Mouse (Mus musculus): ENCODE measurements around the gene Fto. TPM values are rescaled to one million over a fixed set of nuclear protein-coding genes. Genes with fewer than 3 reads are reported as not detected.

Fto gene
- polyA plus RNA-seq, 1 experiment from 2014 or later, result 16.4 TPM

DNA sequence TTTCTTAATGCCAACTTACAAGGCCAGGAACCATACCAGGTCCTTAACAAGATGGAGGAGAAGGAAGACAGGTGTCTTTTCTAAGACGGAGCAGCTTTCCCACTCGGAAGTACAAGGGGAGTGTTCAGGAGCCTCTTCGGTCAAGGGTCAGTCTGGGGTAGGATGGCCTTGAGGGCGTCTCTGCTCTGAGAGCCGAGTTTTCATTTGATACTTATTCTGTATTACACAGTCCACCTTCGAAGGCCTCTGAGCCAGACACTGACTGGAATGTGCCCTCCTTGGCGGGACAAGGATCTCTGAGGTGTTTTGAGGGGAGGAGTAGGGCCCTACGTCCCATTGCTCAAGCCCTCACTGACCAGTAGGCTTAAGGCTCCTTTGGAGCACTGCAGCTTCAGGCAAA is 292.6 kb downstream of the Fto start:
- no peaks in the 10 kb centered on the region for H3K36me3 ChIP-seq
- ATAC-seq (ENCODE audit: low read depth), result no peak
- no peaks in the 10 kb centered on the region for H3K4me1 ChIP-seq (replicated peaks)
- H3K9ac ChIP-seq, result no peak overlapping the region
- no peak overlapping the region for H3K4me3 ChIP-seq (replicated peaks)
- H3K9me3 ChIP-seq (replicated peaks), result no peaks in the 10 kb centered on the region
- H3K27me3 ChIP-seq, result no peaks in the 10 kb centered on the region
- no peak overlapping the region for H3K4me2 ChIP-seq
- DNase-seq, result no peak
- 80% methylated on average over 8 of the region's 8 CpGs for WGBS (ENCODE audit: insufficient replicate concordance)
- no peak overlapping the region for H3K27ac ChIP-seq

DNA sequence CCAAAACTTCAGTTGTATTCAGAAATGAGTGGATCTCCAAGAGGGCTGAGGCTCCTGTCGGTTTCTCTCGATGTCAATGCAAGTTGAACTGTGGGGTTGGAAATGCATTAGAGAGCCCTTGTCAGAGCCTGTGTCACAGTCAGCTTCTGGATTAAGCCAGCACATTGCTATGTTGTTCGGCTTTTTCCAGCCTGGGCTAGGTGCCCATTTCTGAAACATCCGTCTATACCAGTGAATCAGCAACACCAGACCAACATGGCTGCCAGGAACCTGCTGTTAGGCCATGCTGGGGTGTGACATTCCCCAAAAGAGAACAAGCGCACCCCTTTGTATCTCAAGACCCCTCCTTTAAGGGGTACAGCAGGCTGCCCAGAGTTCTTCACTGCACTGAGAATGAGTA is 293.8 kb downstream of the Fto start:
- Histone ChIP-seq H3K9ac (no peak overlapping the region), H3K27me3 (no peaks in the 10 kb centered on the region), H3K27ac (no peak overlapping the region), H3K4me1 (replicated peaks) (no peaks in the 10 kb centered on the region), H3K4me2 (no peak overlapping the region), H3K9me3 (replicated peaks) (no peaks in the 10 kb centered on the region), H3K36me3 (no peaks in the 10 kb centered on the region), H3K4me3 (replicated peaks) (no peak overlapping the region)
- no peak for ATAC-seq (ENCODE audit: low read depth)
- DNase-seq, result no peak
- 75% methylated on average over 5 of the region's 5 CpGs for WGBS (ENCODE audit: insufficient replicate concordance)

DNA sequence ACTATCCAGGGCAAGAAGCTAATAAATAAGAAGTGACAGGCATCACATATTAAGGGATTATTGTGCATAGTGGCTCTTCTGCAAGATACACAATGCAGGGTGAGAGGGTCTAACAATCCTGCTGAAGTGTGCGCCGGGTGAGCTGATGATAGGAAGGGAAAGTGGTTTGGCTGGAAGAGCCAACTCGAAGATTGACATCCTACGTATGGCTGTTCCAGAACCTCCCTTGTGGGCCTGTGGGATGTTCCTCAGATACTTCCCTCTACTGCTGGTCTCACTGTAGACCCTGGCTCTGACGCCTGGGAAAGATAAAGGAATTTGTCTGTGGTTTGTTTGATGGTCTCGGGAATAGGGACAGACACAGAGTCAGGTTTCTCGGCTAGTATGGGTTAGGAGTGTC is 297.9 kb downstream of the Fto start:
- DNase-seq (no peak), ATAC-seq (ENCODE audit: low read depth) (no peak)
- Histone ChIP-seq H3K9ac (no peak overlapping the region), H3K27ac (no peak overlapping the region), H3K36me3 (no peaks in the 10 kb centered on the region), H3K4me3 (replicated peaks) (no peak overlapping the region), H3K27me3 (no peaks in the 10 kb centered on the region), H3K4me2 (no peak overlapping the region), H3K9me3 (replicated peaks) (no peaks in the 10 kb centered on the region), H3K4me1 (replicated peaks) (0 out of 2 replicates have a peak, but pooled peaks cover 3% of the 10 kb centered on the region)
- WGBS (ENCODE audit: insufficient replicate concordance), result 52% methylated on average over 7 of the region's 7 CpGs

DNA sequence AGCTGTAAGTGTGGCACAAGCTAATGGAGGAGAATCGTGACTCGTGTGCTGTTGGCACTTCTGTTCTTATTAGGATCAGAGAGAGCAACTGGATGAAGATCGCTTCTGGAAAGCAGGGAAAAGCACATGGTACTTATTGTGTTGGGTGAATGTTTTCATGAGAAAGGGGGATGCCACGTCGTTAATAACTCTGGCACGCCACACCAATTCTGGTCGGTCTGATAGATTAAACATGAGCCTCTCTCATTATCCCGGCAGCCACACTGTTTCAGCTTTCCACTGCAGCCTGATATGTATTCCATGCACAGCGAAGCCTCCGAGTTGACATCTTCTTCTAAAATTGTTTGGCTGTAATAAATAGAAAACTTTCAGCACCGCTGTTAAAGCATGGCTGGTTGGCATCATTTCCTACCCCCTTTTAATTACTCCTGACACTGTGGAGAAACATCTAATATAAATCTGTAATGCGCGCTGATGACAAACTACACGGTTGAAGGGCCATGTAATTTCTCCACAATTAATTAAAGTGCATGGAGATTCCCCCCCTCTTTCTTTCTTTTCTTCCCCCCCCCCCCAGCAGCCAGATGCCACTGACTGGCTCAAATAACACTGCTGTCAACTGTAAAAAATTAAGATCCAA is 298.5 kb downstream of the Fto start:
- no peak for DNase-seq
- Histone ChIP-seq H3K9ac (no peak overlapping the region), H3K36me3 (no peaks in the 10 kb centered on the region), H3K4me1 (replicated peaks) (0 out of 2 replicates have a peak, but pooled peaks cover 3% of the 10 kb centered on the region), H3K27me3 (no peaks in the 10 kb centered on the region), H3K27ac (no peak overlapping the region), H3K9me3 (replicated peaks) (no peaks in the 10 kb centered on the region), H3K4me3 (replicated peaks) (no peak overlapping the region), H3K4me2 (no peak overlapping the region)
- 81% methylated on average over 14 of the region's 14 CpGs for WGBS (ENCODE audit: insufficient replicate concordance)
- no peak for ATAC-seq (ENCODE audit: low read depth)

DNA sequence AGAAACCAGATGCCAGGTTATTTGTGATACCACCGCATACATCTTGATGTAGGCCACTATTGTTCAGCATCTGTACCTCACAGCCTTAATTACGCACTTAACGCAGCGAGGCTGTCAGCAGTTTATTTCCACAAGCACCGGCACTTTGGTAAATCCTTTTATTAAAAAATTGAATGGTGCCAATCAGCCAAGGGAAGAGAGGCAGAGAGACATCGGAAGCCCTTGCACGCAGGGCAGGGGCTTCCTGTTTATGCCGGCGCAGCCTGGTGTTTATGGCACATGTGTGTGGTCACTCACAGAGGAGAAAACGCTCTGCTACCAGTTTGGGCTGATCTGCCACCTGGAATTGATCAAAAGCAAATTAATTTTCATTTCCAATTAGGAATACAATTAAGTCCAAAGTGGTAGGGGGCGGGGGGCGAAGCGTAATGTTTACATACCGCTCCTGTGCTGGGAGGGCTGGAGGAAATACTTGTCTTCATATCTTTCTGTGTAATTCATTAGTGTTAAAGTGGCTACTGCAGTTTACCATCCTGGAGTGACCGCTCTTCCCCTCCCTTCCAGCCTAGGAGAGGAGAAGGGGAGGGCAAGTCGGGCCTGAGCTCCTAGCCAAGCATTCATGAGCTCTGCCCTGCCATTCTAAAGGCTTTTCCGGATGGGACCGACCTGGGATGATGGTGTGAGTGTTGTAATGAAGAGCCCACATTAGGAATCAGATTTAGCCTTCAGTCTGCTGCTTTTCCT is 299.2 kb downstream of the Fto start:
- DNase-seq (no peak), ATAC-seq (ENCODE audit: low read depth) (no peak)
- Histone ChIP-seq H3K4me2 (no peak overlapping the region), H3K4me1 (replicated peaks) (0 out of 2 replicates have a peak, but pooled peaks cover 3% of the 10 kb centered on the region), H3K27me3 (no peaks in the 10 kb centered on the region), H3K27ac (no peak overlapping the region), H3K36me3 (no peaks in the 10 kb centered on the region), H3K9ac (no peak overlapping the region), H3K4me3 (replicated peaks) (no peak overlapping the region), H3K9me3 (replicated peaks) (no peaks in the 10 kb centered on the region)
- 64% methylated on average over 18 of the region's 18 CpGs for WGBS (ENCODE audit: insufficient replicate concordance)

DNA sequence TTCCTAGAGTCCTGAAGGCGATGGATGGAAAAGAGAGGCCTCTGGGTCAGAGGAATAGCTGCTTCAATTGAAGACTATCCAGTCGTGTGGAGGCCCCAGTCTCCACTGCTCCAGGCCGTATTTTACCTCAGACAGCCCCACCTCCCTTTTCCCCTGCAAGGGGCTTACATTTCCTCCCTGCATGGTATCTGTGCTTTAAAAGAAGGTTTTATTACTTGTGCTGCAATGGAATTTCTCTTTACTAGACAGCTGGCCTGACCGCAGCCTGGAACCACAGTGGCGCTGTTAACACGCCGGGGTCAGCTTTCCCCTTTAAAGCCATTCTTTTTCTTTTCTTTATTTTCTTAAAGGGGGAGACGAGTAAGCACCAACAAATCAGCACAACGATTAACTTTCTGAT is 300.3 kb downstream of the Fto start:
- Histone ChIP-seq H3K9ac (no peak overlapping the region), H3K36me3 (no peaks in the 10 kb centered on the region), H3K4me2 (no peak overlapping the region), H3K9me3 (replicated peaks) (no peaks in the 10 kb centered on the region), H3K4me3 (replicated peaks) (no peak overlapping the region), H3K4me1 (replicated peaks) (0 out of 2 replicates have a peak, but pooled peaks cover 3% of the 10 kb centered on the region), H3K27me3 (no peaks in the 10 kb centered on the region), H3K27ac (no peak overlapping the region)
- DNase-seq, result no peak
- no peak for ATAC-seq (ENCODE audit: low read depth)
- 46% methylated on average over 9 of the region's 9 CpGs for WGBS (ENCODE audit: insufficient replicate concordance)

GRCm38 (mm10) chr8:91615196-91615595 is 301.9 kb downstream of the Fto start:
- H3K9ac ChIP-seq, result no peak overlapping the region
- H3K4me2 ChIP-seq, result no peak overlapping the region
- H3K27ac ChIP-seq, result no peak overlapping the region
- H3K9me3 ChIP-seq (replicated peaks), result no peaks in the 10 kb centered on the region
- DNase-seq, result no peak
- H3K27me3 ChIP-seq, result no peaks in the 10 kb centered on the region
- no peak overlapping the region for H3K4me3 ChIP-seq (replicated peaks)
- no peaks in the 10 kb centered on the region for H3K36me3 ChIP-seq
- no peak for ATAC-seq (ENCODE audit: low read depth)
- 80% methylated on average over 8 of the region's 8 CpGs for WGBS (ENCODE audit: insufficient replicate concordance)
- H3K4me1 ChIP-seq (replicated peaks), result peaks cover 3% of the 10 kb centered on the region; the same call in 1 of the 2 replicates

- ATAC-seq (ENCODE audit: low read depth) (no peak), DNase-seq (no peak)
- Histone ChIP-seq H3K27me3 (no peaks in the 10 kb centered on the region), H3K4me2 (no peak overlapping the region), H3K9me3 (replicated peaks) (no peaks in the 10 kb centered on the region), H3K9ac (no peak overlapping the region), H3K27ac (no peak overlapping the region), H3K4me1 (replicated peaks) (peaks cover 3% of the 10 kb centered on the region; the same call in 1 of the 2 replicates), H3K4me3 (replicated peaks) (no peak overlapping the region), H3K36me3 (no peaks in the 10 kb centered on the region)
- WGBS (ENCODE audit: insufficient replicate concordance), result 74% methylated on average over 11 of the region's 11 CpGs
Measured at GRCm38 (mm10) chr8:91615781-91616683, 302.7 kb downstream of the Fto start.

GRCm38 (mm10) chr8:91617772-91618171 is 304.4 kb downstream of the Fto start:
- H3K9me3 ChIP-seq (replicated peaks), result no peaks in the 10 kb centered on the region
- DNase-seq (no peak), ATAC-seq (ENCODE audit: low read depth) (no peak)
- H3K4me1 ChIP-seq (replicated peaks), result peaks cover 3% of the 10 kb centered on the region; the same call in 1 of the 2 replicates
- H3K27ac ChIP-seq, result no peak overlapping the region
- no peak overlapping the region for H3K9ac ChIP-seq
- H3K27me3 ChIP-seq, result no peaks in the 10 kb centered on the region
- H3K4me3 ChIP-seq (replicated peaks), result no peak overlapping the region
- H3K4me2 ChIP-seq, result no peak overlapping the region
- WGBS (ENCODE audit: insufficient replicate concordance), result 81% methylated on average over 5 of the region's 5 CpGs
- H3K36me3 ChIP-seq, result no peaks in the 10 kb centered on the region

DNA sequence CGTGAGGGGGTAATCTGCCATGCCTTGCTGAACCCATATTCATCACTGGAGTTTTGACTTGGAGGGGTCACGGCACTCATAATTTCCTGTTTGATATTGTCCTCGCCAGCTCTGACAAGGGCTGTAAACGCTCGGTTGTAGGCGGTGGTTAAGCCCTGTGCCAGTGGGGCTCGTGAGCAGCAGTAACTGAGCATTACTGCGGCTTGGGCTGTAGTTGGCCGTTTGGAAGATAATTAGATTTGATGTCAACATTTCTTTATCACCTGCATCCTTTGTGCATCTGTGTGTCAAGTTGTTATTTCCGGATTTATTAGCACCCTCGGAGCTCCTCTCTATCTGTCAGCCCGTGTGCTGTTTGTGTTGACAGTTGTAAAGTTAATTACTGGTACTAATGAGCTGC is 309.4 kb downstream of the Fto start:
- no peak overlapping the region for H3K4me2 ChIP-seq
- H3K9me3 ChIP-seq (replicated peaks), result no peaks in the 10 kb centered on the region
- 67% methylated on average over 12 of the region's 12 CpGs for WGBS (ENCODE audit: insufficient replicate concordance)
- H3K4me3 ChIP-seq (replicated peaks), result no peak overlapping the region
- no peaks in the 10 kb centered on the region for H3K27me3 ChIP-seq
- no peak for DNase-seq
- ATAC-seq (ENCODE audit: low read depth), result no peak
- no peaks in the 10 kb centered on the region; the same call in 1 of the 2 replicates for H3K4me1 ChIP-seq (replicated peaks)
- H3K36me3 ChIP-seq, result no peaks in the 10 kb centered on the region
- no peak overlapping the region for H3K27ac ChIP-seq
- H3K9ac ChIP-seq, result no peak overlapping the region

Measured in liver, embryonic 13.5 days (tissue).